ENCODE assay signal across 12 mouse cellular contexts in the genomic region with DNA sequence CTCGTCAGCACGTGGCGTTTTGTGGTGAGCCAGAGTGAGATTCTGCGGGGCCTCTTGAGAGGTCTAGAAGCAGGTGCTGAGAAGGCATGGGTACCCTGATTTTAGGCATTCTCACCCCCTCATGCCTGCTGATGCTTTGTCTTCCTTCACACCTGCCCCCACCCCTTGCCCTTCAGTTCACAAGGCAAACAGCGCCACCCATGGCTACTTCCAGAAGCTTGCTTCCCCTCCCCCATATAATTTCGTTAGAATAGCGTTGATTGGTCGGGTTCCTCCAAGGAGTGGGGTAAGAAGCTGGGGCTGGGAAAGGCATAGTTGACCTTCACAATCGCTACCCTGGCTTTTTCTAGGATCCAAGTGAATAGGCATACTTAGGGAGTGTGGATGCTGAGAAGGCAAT. TPM values are rescaled to one million over a fixed set of nuclear protein-coding genes. Genes with fewer than 3 reads are reported as not detected.
DNase-seq lines count a peak whose midpoint lies in the region; ATAC-seq and TF ChIP-seq lines count a peak whose summit lies in the region.
"Had no signal": no experiment of that assay in that cellular context is flagged by ENCODE, and none has a peak within 500 bp of the region (broad histone marks: within the 10 kb centered on the region; RNA-seq: fewer than 3 reads in every experiment).

No protein-coding gene starts in this region.

- no peak overlapping the region for H3K4me2 ChIP-seq in forebrain, embryonic 11.5 days (ENCODE audit: low read depth, low read length, severe bottlenecking)
- H3K4me2 ChIP-seq in forebrain, embryonic 16.5 days (ENCODE audit: low read length), result no peak overlapping the region
- no peak overlapping the region for H3K4me2 ChIP-seq in liver, embryonic 14.5 days (ENCODE audit: low read depth)
- H3K4me2 ChIP-seq in liver, embryonic 11.5 days, result no peak overlapping the region
- no peak overlapping the region for H3K4me2 ChIP-seq in midbrain, postnatal 0 days (ENCODE audit: low read depth, low read length, poor library complexity, severe bottlenecking)
- H3K4me2 ChIP-seq in heart, embryonic 11.5 days, result no peak overlapping the region

- H3K36me3 ChIP-seq in forebrain, embryonic 11.5 days (ENCODE audit: control insufficient read depth, insufficient read depth, low read length), result no peaks in the 10 kb centered on the region
- no peaks in the 10 kb centered on the region for H3K36me3 ChIP-seq in forebrain, embryonic 16.5 days (ENCODE audit: control insufficient read depth, insufficient read depth)
- H3K36me3 ChIP-seq in liver, embryonic 14.5 days (replicated peaks; ENCODE audit: control insufficient read depth, insufficient read depth, low read depth), result no peaks in the 10 kb centered on the region
- no peaks in the 10 kb centered on the region for H3K36me3 ChIP-seq in liver, embryonic 11.5 days (ENCODE audit: control insufficient read depth, insufficient read depth, low read length)
- H3K36me3 ChIP-seq in midbrain, postnatal 0 days (ENCODE audit: insufficient read depth, low read length), result no peaks in the 10 kb centered on the region
- H3K36me3 ChIP-seq in heart, embryonic 11.5 days (ENCODE audit: control insufficient read depth, insufficient read depth, low read length), result no peaks in the 10 kb centered on the region

- DNase-seq in forebrain, embryonic 11.5 days (ENCODE audit: low spot score), result peak; percentile 59
- DNase-seq in liver, embryonic 14.5 days (ENCODE audit: low read depth in 3 of 3, low spot score in 3 of 3), result no peak
- no peak for DNase-seq in liver, embryonic 11.5 days (ENCODE audit: low spot score)
- peak; percentile 50 for DNase-seq in midbrain, postnatal 0 days (ENCODE audit: low spot score)
- no peak for DNase-seq in urinary bladder, adult 18-20 months (ENCODE audit: low spot score in 2 of 2)
- DNase-seq: heart, postnatal 36 days; lung, postnatal 14 days; thymus, postnatal 14 days had no signal

- TF ChIP-seq POLR2A in cortical plate, adult 2 months (IDR thresholded peaks at IDR 0.05; ENCODE audit: extremely low read depth, insufficient read depth, low read length), result no peak

- peaks cover 11% of the 10 kb centered on the region; the same call in 1 of the 2 replicates for H3K4me1 ChIP-seq in forebrain, embryonic 11.5 days (replicated peaks; ENCODE audit: control insufficient read depth, insufficient read depth, low read length)
- H3K4me1 ChIP-seq in forebrain, embryonic 16.5 days (replicated peaks; ENCODE audit: control insufficient read depth, insufficient read depth, low read length), result peaks cover 20% of the 10 kb centered on the region
- no peaks in the 10 kb centered on the region for H3K4me1 ChIP-seq in liver, embryonic 14.5 days (replicated peaks; ENCODE audit: control insufficient read depth in 2 of 2, insufficient read depth in 2 of 2, low read length in 1 of 2)
- H3K4me1 ChIP-seq in liver, embryonic 11.5 days (replicated peaks; ENCODE audit: control insufficient read depth, insufficient read depth, low read length), result no peaks in the 10 kb centered on the region
- peaks cover 2% of the 10 kb centered on the region; the same call in 1 of the 2 replicates for H3K4me1 ChIP-seq in cortical plate, adult 2 months (ENCODE audit: control insufficient read depth, insufficient read depth, low read length)
- H3K4me1 ChIP-seq in midbrain, postnatal 0 days (ENCODE audit: insufficient read depth, low read length), result no peaks in the 10 kb centered on the region; the same call in 1 of the 2 replicates
- 0 out of 2 replicates have a peak, but pooled peaks cover 2% of the 10 kb centered on the region for H3K4me1 ChIP-seq in heart, embryonic 11.5 days (ENCODE audit: control insufficient read depth, insufficient read depth, low read length)

- 17% methylated on average over 9 of the region's 9 CpGs for WGBS in forebrain, embryonic 11.5 days
- WGBS in forebrain, embryonic 16.5 days, result 29% methylated on average over 9 of the region's 9 CpGs
- 17% methylated on average over 9 of the region's 9 CpGs for WGBS in liver, embryonic 14.5 days (ENCODE audit: insufficient replicate concordance)
- 19% methylated on average over 9 of the region's 9 CpGs for WGBS in liver, embryonic 11.5 days
- 29% methylated on average over 9 of the region's 9 CpGs for WGBS in midbrain, postnatal 0 days
- 23% methylated on average over 9 of the region's 9 CpGs for WGBS in heart, embryonic 11.5 days (ENCODE audit: insufficient replicate concordance)

- H3K9me3 ChIP-seq in forebrain, embryonic 11.5 days (ENCODE audit: control insufficient read depth, low read length), result no peaks in the 10 kb centered on the region
- no peaks in the 10 kb centered on the region for H3K9me3 ChIP-seq in forebrain, embryonic 16.5 days (ENCODE audit: control insufficient read depth, low read length)
- no peaks in the 10 kb centered on the region for H3K9me3 ChIP-seq in liver, embryonic 14.5 days (ENCODE audit: control insufficient read depth, low read length)
- no peaks in the 10 kb centered on the region for H3K9me3 ChIP-seq in liver, embryonic 11.5 days (ENCODE audit: control insufficient read depth, low read length)
- no peaks in the 10 kb centered on the region for H3K9me3 ChIP-seq in midbrain, postnatal 0 days (ENCODE audit: low read length)
- no peaks in the 10 kb centered on the region for H3K9me3 ChIP-seq in heart, embryonic 11.5 days (replicated peaks; ENCODE audit: control insufficient read depth, low read length)

- no peak overlapping the region for H3K27ac ChIP-seq in forebrain, embryonic 11.5 days (ENCODE audit: low read depth, low read length)
- H3K27ac ChIP-seq in forebrain, embryonic 16.5 days (ENCODE audit: low read length), result no peak overlapping the region
- no peak overlapping the region for H3K27ac ChIP-seq in liver, embryonic 14.5 days
- no peak overlapping the region for H3K27ac ChIP-seq in liver, embryonic 11.5 days (ENCODE audit: low read depth, low read length)
- no peak overlapping the region for H3K27ac ChIP-seq in cortical plate, adult 2 months (ENCODE audit: insufficient read depth, low read length)
- no peak overlapping the region for H3K27ac ChIP-seq in midbrain, postnatal 0 days (ENCODE audit: low read depth, low read length)
- H3K27ac ChIP-seq in heart, embryonic 11.5 days (ENCODE audit: low read depth, low read length), result no peak overlapping the region

- TF ChIP-seq CTCF in liver, embryonic 14.5 days (IDR thresholded peaks at IDR 0.05; ENCODE audit: low read depth), result 0 out of 2 replicates have a peak, but pooled peaks have one; percentile 8
- peak; percentile 17; the same call in 1 of the 2 replicates for TF ChIP-seq CTCF in cortical plate, adult 2 months (IDR thresholded peaks at IDR 0.05; ENCODE audit: extremely low read depth, insufficient read depth, low read length)
- peak; percentile 57 for TF ChIP-seq CTCF in midbrain, postnatal 0 days (IDR thresholded peaks at IDR 0.05)

- no peak overlapping the region for H3K9ac ChIP-seq in forebrain, embryonic 11.5 days (ENCODE audit: low read length)
- H3K9ac ChIP-seq in forebrain, embryonic 16.5 days (replicated peaks; ENCODE audit: low read depth, low read length), result no peak overlapping the region
- no peak overlapping the region for H3K9ac ChIP-seq in liver, embryonic 14.5 days (replicated peaks)
- H3K9ac ChIP-seq in liver, embryonic 11.5 days (ENCODE audit: low read depth, low read length), result no peak overlapping the region
- no peak overlapping the region for H3K9ac ChIP-seq in midbrain, postnatal 0 days (replicated peaks; ENCODE audit: low read length, poor library complexity, severe bottlenecking)
- H3K9ac ChIP-seq in heart, embryonic 11.5 days (ENCODE audit: low read depth, low read length), result no peak overlapping the region

- no peak for TF ChIP-seq EP300 in liver, embryonic 14.5 days (IDR thresholded peaks at IDR 0.05; ENCODE audit: low read depth)

- no peak for ATAC-seq in forebrain, embryonic 11.5 days (replicated peaks; ENCODE audit: low FRiP score)
- no peak for ATAC-seq in forebrain, embryonic 16.5 days
- ATAC-seq in liver, embryonic 14.5 days (ENCODE audit: insufficient read depth), result no peak
- ATAC-seq in liver, embryonic 11.5 days (replicated peaks; ENCODE audit: low FRiP score), result no peak
- no peak for ATAC-seq in midbrain, postnatal 0 days (ENCODE audit: low FRiP score)
- ATAC-seq in heart, embryonic 11.5 days (replicated peaks; ENCODE audit: insufficient number of reproducible peaks, low FRiP score, low TSS enrichment), result no peak

- no peak overlapping the region for H3K4me3 ChIP-seq in forebrain, embryonic 11.5 days (ENCODE audit: low read depth, low read length)
- no peak overlapping the region for H3K4me3 ChIP-seq in forebrain, embryonic 16.5 days (replicated peaks; ENCODE audit: low read length)
- no peak overlapping the region for H3K4me3 ChIP-seq in liver, embryonic 14.5 days (ENCODE audit: insufficient read depth in 1 of 2, low read depth in 2 of 2, low read length in 2 of 2)
- H3K4me3 ChIP-seq in liver, embryonic 11.5 days (ENCODE audit: low read depth, low read length), result no peak overlapping the region
- H3K4me3 ChIP-seq in cortical plate, adult 2 months (ENCODE audit: insufficient read depth, low read length), result no peak overlapping the region
- H3K4me3 ChIP-seq in midbrain, postnatal 0 days (ENCODE audit: low read depth, low read length), result no peak overlapping the region
- H3K4me3 ChIP-seq in heart, embryonic 11.5 days (ENCODE audit: low read depth, low read length), result no peak overlapping the region

- H3K27me3 ChIP-seq in forebrain, embryonic 11.5 days (ENCODE audit: control insufficient read depth, insufficient read depth, low read length), result peaks cover 3% of the 10 kb centered on the region; the same call in 1 of the 2 replicates
- H3K27me3 ChIP-seq in forebrain, embryonic 16.5 days (replicated peaks; ENCODE audit: control insufficient read depth, insufficient read depth, low read length), result peaks cover 7% of the 10 kb centered on the region
- H3K27me3 ChIP-seq in liver, embryonic 14.5 days (ENCODE audit: control insufficient read depth, insufficient read depth, low read length), result peaks cover 35% of the 10 kb centered on the region
- peaks cover 39% of the 10 kb centered on the region for H3K27me3 ChIP-seq in liver, embryonic 11.5 days (replicated peaks; ENCODE audit: control insufficient read depth, insufficient read depth, low read length)
- no peaks in the 10 kb centered on the region for H3K27me3 ChIP-seq in midbrain, postnatal 0 days (ENCODE audit: insufficient read depth, low read length)
- no peaks in the 10 kb centered on the region for H3K27me3 ChIP-seq in heart, embryonic 11.5 days (ENCODE audit: control insufficient read depth, insufficient read depth, low read length)

RNA-seq across cellular contexts. Expression of a gene that starts 2.5 kb away (rescaled TPM):
- polyA plus RNA-seq in forebrain, embryonic 11.5 days (2014; fragmentation: Nextera tagmentation; extraction: Ambion mirVana), result 12.8 and 14.7 TPM in 2 replicates
- 10.4 and 11.5 TPM in 2 replicates for polyA plus RNA-seq in forebrain, embryonic 16.5 days (2015; fragmentation: Nextera tagmentation; extraction: Ambion mirVana)
- polyA plus RNA-seq in liver, embryonic 14.5 days (2012; rRNA removed), result 0.01 and 0.04 TPM in 2 replicates
- polyA plus RNA-seq in liver, embryonic 14.5 days (2014; fragmentation: Nextera tagmentation; extraction: Ambion mirVana), result 0.01 and 0.04 TPM in 2 replicates
- polyA plus RNA-seq in liver, embryonic 11.5 days (2014; fragmentation: Nextera tagmentation; extraction: Ambion mirVana), result 0.83 and 0.92 TPM in 2 replicates
- polyA plus RNA-seq in cortical plate, adult 2 months (2012; rRNA removed), result 7.0 and 7.5 TPM in 2 replicates
- 20.1 and 23.2 TPM in 2 replicates for total RNA-seq in midbrain, postnatal 0 days (2014; rRNA removed)
- polyA plus RNA-seq in midbrain, postnatal 0 days (2015; fragmentation: Nextera tagmentation; extraction: Ambion mirVana), result 18.0 and 18.1 TPM in 2 replicates
- polyA plus RNA-seq in heart, embryonic 11.5 days (2014; fragmentation: Nextera tagmentation; extraction: Ambion mirVana), result 2.2 and 2.7 TPM in 2 replicates
- total RNA-seq: common myeloid progenitor, adult 5-6 weeks had no signal

Comparison
In these comparisons a context has a peak if more than half of its experiments do, and no peak if none do; other contexts are left out.
1. DNase-seq: peak in forebrain, embryonic 11.5 days (single experiment) and midbrain, postnatal 0 days (single experiment); none in liver, embryonic 14.5 days (0 of 3), liver, embryonic 11.5 days (single experiment) and urinary bladder, adult 18-20 months (0 of 2).
2. Peak in every context shown above with its lines, with median percentiles within 50 percentile points of each other: CTCF ChIP-seq.